Mouse (Mus musculus) E14TG2a.4 (cell line): ENCODE results near the gene Rin2.

Experiments used
- CTCF ChIP-seq: conservative IDR thresholded peaks from 2 replicates; pipeline ENCODE4 v1.5.1; 2014; ENCODE audit warnings: low read length
- NANOG ChIP-seq: IDR thresholded peaks from 2 replicates; pipeline ENCODE4 v1.6.1; 2014; ENCODE audit warnings: borderline replicate concordance, low read length, mixed read lengths
- POU5F1 ChIP-seq: IDR thresholded peaks from 2 replicates; pipeline ENCODE4 v1.6.1; 2014; ENCODE audit warnings: low read length, borderline replicate concordance

GRCm38 (mm10) chr2:145830417-145830816, 155.4 kb downstream of the Rin2 start:
- TF ChIP-seq CTCF (no peak), POU5F1 (no peak), NANOG (no peak)
